Mouse (Mus musculus) layer of hippocampus, postnatal 14 days (tissue): ENCODE measurements at regions not wholly inside any gene's neighbourhood (a gene's known extent, or its start where the extent isn't known, plus 50 kb on each side); places are given as distances from the start of the nearest gene placed in this dataset.

Source experiments
- DNase-seq, 2 experiments: peaks; one replicate each; pipeline ENCODE4 v3.0.0; 2021 to 2022; ENCODE audit warnings: low spot score in 2 of 2, mixed read lengths in 1 of 2

DNA sequence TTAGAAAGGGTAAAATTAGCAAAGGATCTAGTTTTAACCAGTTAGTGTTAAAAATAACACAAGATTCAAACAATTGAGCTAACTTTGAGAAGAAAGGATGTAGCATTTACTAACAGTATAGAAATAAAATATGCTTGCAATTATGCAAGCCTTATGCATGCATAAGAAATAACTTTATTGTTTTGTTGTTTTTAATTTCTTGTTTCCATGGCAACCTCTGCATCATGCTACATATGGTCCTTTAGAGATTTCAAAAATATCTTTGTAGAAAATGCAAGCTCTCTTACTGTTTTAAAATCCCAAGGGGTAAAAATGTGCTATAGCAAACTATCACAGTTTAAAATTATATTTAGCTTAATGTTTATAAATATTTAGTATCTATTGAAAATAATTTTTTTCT is 395.0 kb upstream of the Spock3 start:
- peak in 1 of 2 experiments; percentile 6 for DNase-seq

DNA sequence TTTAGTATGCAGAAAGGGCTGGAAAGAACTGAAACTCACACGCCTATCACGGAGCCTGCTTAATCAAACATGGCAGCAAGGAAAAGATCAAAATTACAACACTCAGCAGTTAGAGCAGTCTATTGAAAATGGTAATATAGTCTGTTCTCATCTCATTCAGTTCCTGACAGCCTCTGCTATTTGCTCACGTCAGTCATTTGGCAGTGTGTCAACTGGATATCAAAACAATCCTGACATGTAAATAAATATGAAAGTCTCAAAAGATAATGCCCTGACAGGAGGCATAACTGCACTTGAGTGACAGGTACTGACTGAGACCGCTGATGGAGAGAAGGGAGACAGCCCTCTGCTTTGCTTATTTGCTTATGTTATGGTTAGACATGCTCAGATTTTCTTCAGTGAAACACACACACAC is 375.0 kb upstream of the Spock3 start:
- no peak for DNase-seq

DNA sequence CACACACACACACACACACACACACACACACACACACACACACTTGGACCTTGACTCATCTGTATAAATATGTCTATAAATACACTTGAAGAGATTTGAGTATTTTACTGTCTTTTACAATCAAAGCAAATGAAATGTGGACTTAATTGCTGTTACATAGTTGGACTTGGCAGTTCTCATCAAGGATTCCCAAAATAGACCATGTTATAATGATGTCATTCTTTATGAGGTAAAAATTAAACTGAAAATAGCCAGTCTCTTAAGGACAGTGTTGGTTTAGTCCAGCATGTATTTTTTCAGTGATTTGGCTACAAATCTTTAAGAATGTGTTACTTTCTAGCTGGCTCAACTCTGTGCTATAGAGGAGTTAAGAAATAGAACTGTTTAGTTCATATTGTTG is 351.5 kb upstream of the Spock3 start:
- DNase-seq: no peak

DNA sequence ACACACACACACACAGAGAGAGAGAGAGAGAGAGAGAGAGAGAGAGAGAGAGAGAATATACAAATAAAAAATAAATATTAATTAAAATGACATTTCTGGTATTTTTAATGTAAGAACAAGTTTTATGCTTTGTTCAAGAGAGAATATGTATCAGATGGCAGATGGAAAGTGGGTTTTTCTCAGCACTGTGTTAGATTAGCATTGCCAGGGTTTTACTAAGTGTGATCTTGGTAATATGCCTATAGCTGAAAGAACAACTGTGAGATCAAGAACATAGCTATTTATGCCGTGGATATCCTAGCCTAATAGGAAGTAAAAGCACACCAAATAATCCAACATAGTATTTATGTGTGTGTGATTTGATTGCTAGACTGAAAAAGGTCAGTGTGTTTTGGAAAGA is 344.7 kb upstream of the Spock3 start:
- DNase-seq: peak in 1 of 2 experiments; percentile 67

DNA sequence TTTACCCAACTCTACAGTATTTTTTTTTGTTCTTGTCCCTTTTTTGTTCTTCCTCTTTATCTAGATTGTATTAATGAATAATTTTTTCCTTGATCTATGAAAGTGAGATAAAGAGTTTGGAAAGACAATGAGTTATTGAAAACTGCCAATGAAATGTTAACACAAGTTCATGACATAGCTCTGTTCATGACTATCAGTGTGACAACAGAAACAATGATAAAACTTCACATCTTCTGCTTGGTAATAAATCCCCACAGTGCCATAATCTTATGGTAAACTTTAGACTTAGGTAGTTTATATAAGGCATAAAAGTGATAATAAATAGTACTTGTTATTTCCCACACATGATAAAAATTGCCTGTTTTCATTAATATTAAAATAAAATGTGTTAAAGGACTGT is 330.8 kb upstream of the Spock3 start:
- DNase-seq: no peak

DNA sequence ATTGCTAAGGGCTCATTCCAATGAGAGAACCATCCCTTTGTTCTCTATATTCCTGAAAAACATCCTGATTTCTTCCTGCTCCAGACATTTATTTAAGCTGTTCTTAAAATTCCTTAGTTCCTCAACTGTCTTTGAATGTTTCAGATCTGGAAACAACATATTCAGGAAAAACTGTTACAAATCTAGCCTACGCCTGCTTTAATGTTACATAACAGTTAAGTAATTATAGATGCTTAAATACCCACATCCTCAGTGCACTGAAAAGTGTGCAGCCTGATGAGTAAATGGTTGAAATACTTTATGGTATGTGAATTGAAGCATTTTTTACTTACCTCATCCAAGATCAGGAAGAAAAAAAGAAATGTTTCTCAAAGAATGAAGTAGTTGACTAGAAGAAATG is 329.6 kb upstream of the Spock3 start:
- no peak for DNase-seq
